Mouse (Mus musculus) testis, adult 2 months (tissue): ENCODE measurements around the gene Creb3l2.

Source experiments
- CTCF ChIP-seq: fragments of 200-500 bp; IDR thresholded peaks from 2 replicates; pipeline ENCODE4 v1.5.1; 2012; ENCODE audit warnings: low read depth, mild to moderate bottlenecking, inconsistent platforms, low read length, moderate library complexity; ENCODE audit not compliant: control insufficient read depth, insufficient read depth, insufficient replicate concordance
- POLR2A ChIP-seq: fragments of 200-500 bp; IDR thresholded peaks from 2 replicates; pipeline ENCODE4 v1.6.1; 2012; ENCODE audit warnings: low read depth, mild to moderate bottlenecking, inconsistent platforms, low read length, moderate library complexity; ENCODE audit not compliant: control insufficient read depth

DNA sequence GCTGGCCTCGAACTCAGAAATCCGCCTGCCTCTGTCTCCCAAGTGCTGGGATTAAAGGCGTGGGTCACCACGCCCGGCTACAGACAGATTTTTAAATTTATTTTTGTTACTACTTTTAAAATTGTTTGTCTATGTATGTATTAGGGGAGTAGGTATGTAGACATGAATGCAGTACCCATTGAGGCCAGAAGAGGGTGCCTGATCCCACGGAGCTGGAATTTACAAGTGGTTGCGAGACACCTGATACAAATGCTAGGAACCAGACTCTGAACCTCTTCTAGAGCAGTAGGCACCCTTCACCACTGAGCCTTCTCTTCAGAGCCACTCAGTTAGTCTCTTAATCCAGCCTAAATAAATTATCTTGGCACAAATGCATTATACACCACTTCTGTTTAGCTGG lies 70.6 kb downstream of the Creb3l2 start:
- TF ChIP-seq CTCF (no peak; the same call in 1 of the 2 replicates), POLR2A (no peak)
